Mouse (Mus musculus): ENCODE results near the gene Ift122. TPM values are rescaled to one million over a fixed set of nuclear protein-coding genes. Genes with fewer than 3 reads are reported as not detected.
A peak's percentile ranks its signal among the peaks of the same experiment; 100 is the strongest.

Ift122 gene
- polyA plus RNA-seq, 1 experiment, result 21.4 TPM

- no peak overlapping the region for H3ac ChIP-seq (ENCODE audit: control insufficient read depth, insufficient read length)
- TF ChIP-seq POLR2AphosphoS2 (IDR thresholded peaks at IDR 0.05; ENCODE audit: insufficient read length, low read depth) (no peak), MYOG (IDR thresholded peaks at IDR 0.05; ENCODE audit: control insufficient read depth in 1 of 3, insufficient read depth in 1 of 3, insufficient read length in 2 of 3, low read depth in 2 of 3) (no peak), REST (IDR thresholded peaks at IDR 0.05; ENCODE audit: insufficient read depth, insufficient read length) (no peak)
- no peaks in the 10 kb centered on the region for H3K36me3 ChIP-seq (ENCODE audit: control insufficient read depth, insufficient read depth)
- H3K4me3 ChIP-seq, result no peak overlapping the region
- no peaks in the 10 kb centered on the region for H3K79me2 ChIP-seq (ENCODE audit: control insufficient read depth, insufficient read depth)
- no peaks in the 10 kb centered on the region for H3K27me3 ChIP-seq (ENCODE audit: control insufficient read depth, insufficient read depth, insufficient read length)
- no peak overlapping the region for H3K4me2 ChIP-seq (ENCODE audit: low read depth)
Observed at GRCm38 (mm10) chr6:115896346-115896745, 43.1 kb downstream of the Ift122 start.

- no peaks in the 10 kb centered on the region for H3K79me2 ChIP-seq (ENCODE audit: control insufficient read depth, insufficient read depth)
- no peaks in the 10 kb centered on the region for H3K27me3 ChIP-seq (ENCODE audit: control insufficient read depth, insufficient read depth, insufficient read length)
- no peaks in the 10 kb centered on the region for H3K36me3 ChIP-seq (ENCODE audit: control insufficient read depth, insufficient read depth)
- H3K4me3 ChIP-seq, result no peak overlapping the region
- H3K4me2 ChIP-seq (ENCODE audit: low read depth), result no peak overlapping the region
- TF ChIP-seq CEBPB (IDR thresholded peaks at IDR 0.05; ENCODE audit: insufficient read depth, poor library complexity, severe bottlenecking) (peak; percentile 57; the same call in 1 of the 2 replicates), MYOD1 (IDR thresholded peaks at IDR 0.05; ENCODE audit: control insufficient read depth in 1 of 3, insufficient read length in 2 of 3, low read depth in 2 of 3) (no peak)
- no peak overlapping the region for H3ac ChIP-seq (ENCODE audit: control insufficient read depth, insufficient read length)
Observed at GRCm38 (mm10) chr6:115897117-115897516, 43.8 kb downstream of the Ift122 start.

GRCm38 (mm10) chr6:115897926-115898520, 44.8 kb downstream of the Ift122 start:
- H3K27me3 ChIP-seq (ENCODE audit: control insufficient read depth, insufficient read depth, insufficient read length), result no peaks in the 10 kb centered on the region
- no peak overlapping the region for H3K4me2 ChIP-seq (ENCODE audit: low read depth)
- H3K4me3 ChIP-seq, result no peak overlapping the region
- no peak overlapping the region for H3ac ChIP-seq (ENCODE audit: control insufficient read depth, insufficient read length)
- no peaks in the 10 kb centered on the region for H3K36me3 ChIP-seq (ENCODE audit: control insufficient read depth, insufficient read depth)
- no peak for TF ChIP-seq TCF3 (IDR thresholded peaks at IDR 0.05; ENCODE audit: insufficient read length, low read depth)
- TF ChIP-seq MYOD1 (IDR thresholded peaks at IDR 0.05; ENCODE audit: control insufficient read depth in 1 of 3, insufficient read length in 2 of 3, low read depth in 2 of 3), result no peak
- no peak for TF ChIP-seq REST (IDR thresholded peaks at IDR 0.05; ENCODE audit: insufficient read depth, insufficient read length)
- no peak for TF ChIP-seq MYOG (IDR thresholded peaks at IDR 0.05; ENCODE audit: control insufficient read depth in 1 of 3, insufficient read depth in 1 of 3, insufficient read length in 2 of 3, low read depth in 2 of 3)
- no peak for TF ChIP-seq CEBPB (IDR thresholded peaks at IDR 0.05; ENCODE audit: insufficient read depth, poor library complexity, severe bottlenecking)
- TF ChIP-seq POLR2A (IDR thresholded peaks at IDR 0.05; ENCODE audit: insufficient read length, low read depth), result no peak
- TF ChIP-seq POLR2AphosphoS2 (IDR thresholded peaks at IDR 0.05; ENCODE audit: insufficient read length, low read depth), result no peak
- no peak for TF ChIP-seq USF1 (IDR thresholded peaks at IDR 0.05; ENCODE audit: low read depth)
- TF ChIP-seq SRF (IDR thresholded peaks at IDR 0.05; ENCODE audit: control insufficient read depth, insufficient read length, low read depth), result no peak
- no peak for TF ChIP-seq MAX (IDR thresholded peaks at IDR 0.05; ENCODE audit: low read depth)
- TF ChIP-seq TCF12 (IDR thresholded peaks at IDR 0.05; ENCODE audit: insufficient read depth, poor library complexity, severe bottlenecking), result no peak
- TF ChIP-seq E2F4 (IDR thresholded peaks at IDR 0.05; ENCODE audit: insufficient read depth), result no peak
- H3K79me2 ChIP-seq (ENCODE audit: control insufficient read depth, insufficient read depth), result no peaks in the 10 kb centered on the region

GRCm38 (mm10) chr6:115901062-115901461, 47.8 kb downstream of the Ift122 start:
- Histone ChIP-seq H3K36me3 (ENCODE audit: control insufficient read depth, insufficient read depth) (no peaks in the 10 kb centered on the region), H3K27me3 (ENCODE audit: control insufficient read depth, insufficient read depth, insufficient read length) (no peaks in the 10 kb centered on the region), H3K79me2 (ENCODE audit: control insufficient read depth, insufficient read depth) (no peaks in the 10 kb centered on the region), H3ac (ENCODE audit: control insufficient read depth, insufficient read length) (no peak overlapping the region), H3K4me2 (ENCODE audit: low read depth) (peak overlapping the region; percentile 51), H3K4me3 (no peak overlapping the region)
- TF ChIP-seq POLR2AphosphoS2 (IDR thresholded peaks at IDR 0.05; ENCODE audit: insufficient read length, low read depth), result no peak
- TF ChIP-seq MYOD1 (IDR thresholded peaks at IDR 0.05; ENCODE audit: control insufficient read depth in 1 of 3, insufficient read length in 2 of 3, low read depth in 2 of 3), result peak in 1 of 3 experiments; percentile 32

- Histone ChIP-seq H3ac (ENCODE audit: control insufficient read depth, insufficient read length) (no peak overlapping the region), H3K27me3 (ENCODE audit: control insufficient read depth, insufficient read depth, insufficient read length) (no peaks in the 10 kb centered on the region), H3K4me2 (ENCODE audit: low read depth) (peak overlapping the region; percentile 51), H3K79me2 (ENCODE audit: control insufficient read depth, insufficient read depth) (no peaks in the 10 kb centered on the region), H3K36me3 (ENCODE audit: control insufficient read depth, insufficient read depth) (no peaks in the 10 kb centered on the region), H3K4me3 (no peak overlapping the region)
- no peak for TF ChIP-seq POLR2A (IDR thresholded peaks at IDR 0.05; ENCODE audit: insufficient read length, low read depth)
- no peak for TF ChIP-seq REST (IDR thresholded peaks at IDR 0.05; ENCODE audit: insufficient read depth, insufficient read length)
Observed at GRCm38 (mm10) chr6:115901489-115901931, 48.2 kb downstream of the Ift122 start.

- Histone ChIP-seq H3K79me2 (ENCODE audit: control insufficient read depth, insufficient read depth) (no peaks in the 10 kb centered on the region), H3K4me3 (no peak overlapping the region), H3K36me3 (ENCODE audit: control insufficient read depth, insufficient read depth) (no peaks in the 10 kb centered on the region), H3K27me3 (ENCODE audit: control insufficient read depth, insufficient read depth, insufficient read length) (no peaks in the 10 kb centered on the region), H3ac (ENCODE audit: control insufficient read depth, insufficient read length) (no peak overlapping the region), H3K4me2 (ENCODE audit: low read depth) (no peak overlapping the region)
- TF ChIP-seq MYOG (IDR thresholded peaks at IDR 0.05; ENCODE audit: control insufficient read depth in 1 of 3, insufficient read depth in 1 of 3, insufficient read length in 2 of 3, low read depth in 2 of 3) (no peak), SRF (IDR thresholded peaks at IDR 0.05; ENCODE audit: control insufficient read depth, insufficient read length, low read depth) (no peak), USF1 (IDR thresholded peaks at IDR 0.05; ENCODE audit: low read depth) (no peak), MAX (IDR thresholded peaks at IDR 0.05; ENCODE audit: low read depth) (no peak), TCF3 (IDR thresholded peaks at IDR 0.05; ENCODE audit: insufficient read length, low read depth) (no peak), E2F4 (IDR thresholded peaks at IDR 0.05; ENCODE audit: insufficient read depth) (no peak), POLR2A (IDR thresholded peaks at IDR 0.05; ENCODE audit: insufficient read length, low read depth) (no peak), MYOD1 (IDR thresholded peaks at IDR 0.05; ENCODE audit: control insufficient read depth in 1 of 3, insufficient read length in 2 of 3, low read depth in 2 of 3) (no peak), POLR2AphosphoS2 (IDR thresholded peaks at IDR 0.05; ENCODE audit: insufficient read length, low read depth) (no peak)
Observed at GRCm38 (mm10) chr6:115902545-115902944, 49.3 kb downstream of the Ift122 start.

All from myocyte (in vitro differentiated cells).